Mouse (Mus musculus) right cerebral cortex, postnatal 36 days (tissue): ENCODE data around the gene Stag2.

Source experiments
- DNase-seq, 2 experiments: peaks; one replicate each; pipeline ENCODE4 v3.0.0; 2022; ENCODE audit warnings: low spot score in 2 of 2, mixed read lengths in 1 of 2

Gene Stag2

GRCm38 (mm10) chrX:42148788-42149556, at the start of gene Stag2:
Gene Stag2, plus strand, starts transcription at chrX:42149317.
- peak; percentile 73 to 77 for DNase-seq

GRCm38 (mm10) chrX:42107137-42107536, 42.0 kb upstream of the Stag2 start:
- DNase-seq, result no peak

GRCm38 (mm10) chrX:42110585-42110984, 38.5 kb upstream of the Stag2 start:
- no peak for DNase-seq

GRCm38 (mm10) chrX:42119442-42120048, 29.6 kb upstream of the Stag2 start:
- no peak for DNase-seq

- no peak for DNase-seq
These were observed 24.0 kb upstream of the Stag2 start for GRCm38 (mm10) chrX:42124963-42125697.

- DNase-seq, result no peak
These were observed 9.2 kb upstream of the Stag2 start for GRCm38 (mm10) chrX:42139882-42140281.

- DNase-seq, result no peak
These were observed 6.5 kb upstream of the Stag2 start for GRCm38 (mm10) chrX:42142620-42143019.

- DNase-seq, result no peak
These were observed 5.1 kb upstream of the Stag2 start for GRCm38 (mm10) chrX:42143991-42144390.

GRCm38 (mm10) chrX:42148016-42148451, 1.1 kb upstream of the Stag2 start:
- DNase-seq, result no peak

GRCm38 (mm10) chrX:42149557-42150345, 634 bp downstream of the Stag2 start:
- peak; percentile 4 to 5 for DNase-seq

- DNase-seq, result peak; percentile 61 to 65
These were observed 1.4 kb downstream of the Stag2 start for GRCm38 (mm10) chrX:42150346-42151023.

- DNase-seq, result no peak
These were observed 2.1 kb downstream of the Stag2 start for GRCm38 (mm10) chrX:42151024-42151754.

GRCm38 (mm10) chrX:42151903-42152369, 2.8 kb downstream of the Stag2 start:
- peak; percentile 59 to 79 for DNase-seq

- no peak for DNase-seq
These were observed 3.9 kb downstream of the Stag2 start for GRCm38 (mm10) chrX:42153056-42153455.

- no peak for DNase-seq
These were observed 16.3 kb downstream of the Stag2 start for GRCm38 (mm10) chrX:42165455-42165854.

GRCm38 (mm10) chrX:42170811-42171210, 21.7 kb downstream of the Stag2 start:
- no peak for DNase-seq

- no peak for DNase-seq
These were observed 38.5 kb downstream of the Stag2 start for GRCm38 (mm10) chrX:42187590-42187989.

- no peak for DNase-seq
These were observed 39.8 kb downstream of the Stag2 start for GRCm38 (mm10) chrX:42188825-42189426.

- no peak for DNase-seq
These were observed 45.5 kb downstream of the Stag2 start for GRCm38 (mm10) chrX:42194608-42195007.

- no peak for DNase-seq
These were observed 53.4 kb downstream of the Stag2 start for GRCm38 (mm10) chrX:42202482-42202881.
